Mouse (Mus musculus) liver, adult (tissue): ENCODE measurements around the gene Rimkla.

ENCODE experiments used
- GATA4 ChIP-seq: IDR thresholded peaks from 2 replicates; pipeline ENCODE4 v1.6.1; 2014; ENCODE audit warnings: mild to moderate bottlenecking, low read length; ENCODE audit not compliant: insufficient replicate concordance

Gene Rimkla

GRCm38 (mm10) chr4:119489666-119490065 is 2.8 kb downstream of the Rimkla start:
- TF ChIP-seq GATA4: no peak

DNA sequence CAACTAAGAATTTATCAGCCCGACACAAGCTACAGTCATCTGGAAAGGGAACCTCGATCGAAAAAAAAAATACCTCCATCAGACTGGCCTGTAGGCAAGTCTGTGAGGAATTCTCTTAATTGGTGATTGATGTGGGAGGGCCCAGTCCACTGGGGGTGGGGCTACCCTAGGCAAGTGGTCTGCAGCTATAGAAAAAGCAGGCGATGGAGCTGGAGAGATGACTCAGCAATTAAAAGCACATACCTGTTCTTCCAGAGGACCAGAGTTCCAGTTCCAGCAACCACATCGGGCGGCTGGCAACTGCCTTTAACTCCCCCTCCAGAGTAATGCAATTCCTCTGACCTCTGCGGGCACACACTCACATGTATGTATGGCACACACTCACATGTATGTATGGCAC is 7.5 kb downstream of the Rimkla start:
- no peak for TF ChIP-seq GATA4

DNA sequence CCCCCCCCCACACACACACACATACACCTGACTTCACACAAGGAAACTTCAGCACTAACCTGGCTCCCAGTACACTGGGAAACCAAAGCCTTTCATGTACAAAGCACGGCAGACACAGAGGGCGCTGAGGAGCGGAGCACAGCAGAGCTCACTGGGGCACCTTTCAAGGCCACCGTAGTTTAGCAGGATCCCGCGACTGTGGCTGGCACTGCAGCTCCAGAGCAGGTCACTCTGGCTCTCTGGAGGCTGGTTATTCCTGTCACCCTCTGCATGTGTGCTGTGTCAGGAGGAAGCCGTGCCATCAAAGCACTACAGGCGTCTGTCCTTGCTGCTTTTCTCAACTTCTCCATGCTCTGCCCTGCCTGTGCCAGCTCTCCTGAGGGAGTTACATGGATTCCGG is 9.4 kb downstream of the Rimkla start:
- TF ChIP-seq GATA4: no peak

- TF ChIP-seq GATA4: no peak
These were observed 19.3 kb downstream of the Rimkla start for GRCm38 (mm10) chr4:119473150-119473549.

GRCm38 (mm10) chr4:119472545-119472944 is 19.9 kb downstream of the Rimkla start:
- no peak for TF ChIP-seq GATA4

DNA sequence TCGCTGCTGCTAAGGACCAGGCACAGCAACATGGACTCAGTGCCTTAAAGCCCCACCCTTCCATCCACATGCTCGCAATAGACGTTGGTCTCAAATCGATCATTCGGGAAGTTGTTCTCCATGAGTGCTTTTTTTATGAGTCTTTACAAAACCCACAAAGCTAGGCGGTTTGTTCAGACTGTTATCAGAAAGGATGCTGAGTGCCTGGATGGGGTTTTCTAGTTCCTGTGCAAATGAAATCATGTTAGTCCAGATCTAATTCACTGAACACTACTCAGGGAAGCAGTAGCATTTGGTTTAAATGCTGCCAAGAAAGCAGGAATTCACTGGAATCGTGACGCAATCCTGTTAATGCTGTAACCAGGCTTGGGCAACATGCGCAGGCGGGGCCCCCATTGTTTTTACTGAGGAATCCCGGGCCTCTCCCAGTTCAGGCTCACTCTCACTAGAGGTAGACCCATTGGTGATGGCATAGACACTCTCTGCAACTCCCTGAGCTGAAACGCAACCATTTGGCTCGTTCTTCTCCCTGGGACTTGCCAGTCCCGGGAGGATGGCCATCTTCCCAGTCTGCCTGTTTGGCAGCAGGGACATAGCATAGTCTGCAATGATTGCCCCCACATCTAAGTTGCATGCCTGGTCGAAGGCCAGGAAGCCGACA is 24.6 kb downstream of the Rimkla start:
- TF ChIP-seq GATA4: no peak

DNA sequence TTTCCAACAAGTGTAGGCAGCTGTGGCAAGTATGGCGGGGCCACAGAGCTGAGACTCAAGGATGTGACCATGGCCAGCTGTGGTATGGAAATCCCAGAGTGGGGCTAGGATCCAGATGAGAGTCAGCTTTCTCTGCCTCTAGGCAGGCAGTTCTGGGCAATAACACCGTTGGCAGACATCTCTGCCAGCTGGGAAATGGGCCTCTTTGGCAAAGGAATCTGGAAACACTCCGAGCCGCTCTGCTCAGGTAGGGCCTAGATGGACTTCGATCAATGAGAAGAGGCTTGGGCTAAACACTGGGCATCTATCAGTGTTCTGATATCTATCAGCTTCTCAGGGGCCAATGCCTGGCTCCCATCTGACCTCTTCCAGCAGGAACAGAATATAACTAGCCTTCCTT is 26.6 kb downstream of the Rimkla start:
- no peak for TF ChIP-seq GATA4

GRCm38 (mm10) chr4:119463756-119464419 is 28.5 kb downstream of the Rimkla start:
- TF ChIP-seq GATA4: no peak

GRCm38 (mm10) chr4:119462858-119463755 is 29.3 kb downstream of the Rimkla start:
- TF ChIP-seq GATA4: no peak

GRCm38 (mm10) chr4:119462457-119462856 is 30.0 kb downstream of the Rimkla start:
- TF ChIP-seq GATA4: no peak

DNA sequence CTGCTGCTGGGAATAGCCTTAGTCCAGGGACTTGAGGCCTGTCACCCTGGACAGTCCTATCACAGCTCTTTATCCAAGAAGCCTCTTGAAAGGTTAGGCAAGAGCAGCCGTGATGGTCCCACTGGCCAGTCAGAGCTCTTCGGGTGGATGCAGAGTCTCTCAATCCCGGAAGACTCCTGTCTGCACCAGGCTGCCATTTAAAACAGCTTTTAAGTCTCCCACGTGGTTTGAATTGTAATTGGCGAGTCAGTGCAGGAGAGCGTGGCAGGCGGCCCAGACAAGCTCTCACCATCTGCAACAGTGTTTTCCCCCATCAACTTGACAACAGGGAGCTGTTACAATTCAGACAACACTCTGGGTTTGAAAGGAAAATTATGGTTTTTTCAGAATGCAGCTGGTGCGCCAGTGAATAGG is 31.7 kb downstream of the Rimkla start:
- no peak for TF ChIP-seq GATA4

- no peak for TF ChIP-seq GATA4
These were observed 32.1 kb downstream of the Rimkla start for GRCm38 (mm10) chr4:119460296-119460695.

DNA sequence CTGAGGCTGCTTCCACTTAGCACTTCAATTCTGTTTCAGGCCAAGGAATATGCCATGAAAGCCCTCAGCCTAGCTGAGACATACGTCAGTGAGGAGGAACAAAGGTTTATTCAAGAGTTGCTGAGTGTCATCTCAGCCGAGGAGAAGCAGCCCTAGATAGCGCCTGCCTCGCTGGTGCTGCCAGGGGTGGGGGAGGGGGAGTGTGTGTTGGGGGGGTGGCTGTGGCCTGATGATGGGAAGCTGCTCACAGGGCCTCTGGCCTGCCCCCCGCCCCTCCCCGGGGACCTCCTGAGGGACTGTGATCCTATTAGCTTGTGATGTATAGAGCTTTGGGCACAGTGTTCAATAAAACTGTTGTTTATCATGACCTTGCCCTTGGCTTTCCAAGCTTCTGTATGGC is 38.9 kb downstream of the Rimkla start:
- no peak for TF ChIP-seq GATA4

DNA sequence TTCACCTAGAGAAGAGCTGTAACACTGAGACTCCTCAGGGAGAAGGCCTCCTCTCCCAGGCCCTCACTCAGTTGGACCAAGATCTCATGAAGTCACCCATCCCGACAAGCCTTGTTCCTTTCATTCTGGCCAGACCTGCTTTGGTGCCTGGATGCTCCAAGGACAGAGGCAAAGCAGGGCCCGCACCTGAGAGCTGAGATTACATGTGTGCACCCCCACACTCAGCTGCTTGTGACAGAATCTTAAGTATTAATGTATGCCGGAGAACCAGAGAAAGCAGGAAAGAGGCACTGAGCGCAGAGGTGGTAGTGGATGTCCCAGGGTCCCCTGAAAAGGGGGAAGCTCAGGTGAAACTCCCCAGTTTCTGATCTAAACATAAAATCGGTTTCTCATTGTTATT is 39.3 kb downstream of the Rimkla start:
- no peak for TF ChIP-seq GATA4

GRCm38 (mm10) chr4:119450436-119450835 is 42.0 kb downstream of the Rimkla start:
- no peak for TF ChIP-seq GATA4

DNA sequence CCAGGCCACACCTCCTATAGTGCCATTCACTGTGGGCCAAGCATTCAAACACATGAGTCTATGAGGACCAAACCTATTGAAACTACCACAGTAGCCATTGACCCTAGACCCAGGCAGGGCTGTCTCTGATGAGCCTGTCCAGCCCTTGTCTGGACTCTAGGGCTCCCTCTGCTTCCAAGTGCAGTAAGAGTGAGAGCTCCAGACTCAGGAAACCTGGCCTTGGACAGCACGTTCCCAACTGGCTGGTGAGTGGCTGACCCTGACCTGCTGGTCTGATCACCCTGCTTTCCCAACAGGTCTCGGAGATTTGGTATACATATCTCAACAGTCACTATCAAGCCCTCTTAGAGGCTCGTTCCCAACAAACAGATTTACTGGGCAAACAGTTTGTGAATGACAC is 44.6 kb downstream of the Rimkla start:
- no peak for TF ChIP-seq GATA4

DNA sequence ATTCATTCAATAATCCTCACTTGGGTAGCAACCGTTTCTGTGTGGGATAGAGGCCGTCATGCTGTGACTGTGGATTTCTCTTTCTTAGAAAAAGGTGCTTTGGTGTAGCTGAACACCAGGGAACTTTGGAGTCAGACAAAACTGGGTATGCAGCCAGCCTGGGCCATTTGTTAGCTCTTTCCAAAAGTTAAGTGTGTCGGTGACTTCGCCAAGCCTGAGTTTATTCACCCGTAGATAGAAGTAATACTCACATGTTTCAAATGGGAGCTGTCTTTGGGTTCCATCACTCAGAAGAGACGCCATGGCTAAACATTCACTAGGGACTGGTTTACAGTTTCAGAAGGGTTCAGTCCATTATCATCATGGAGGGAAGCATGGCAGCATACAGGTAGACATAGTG is 45.2 kb downstream of the Rimkla start:
- TF ChIP-seq GATA4: no peak

- no peak for TF ChIP-seq GATA4
These were observed 49.9 kb downstream of the Rimkla start for GRCm38 (mm10) chr4:119442539-119442938.
